Mouse (Mus musculus): ENCODE measurements around the gene Slc8a3. TPM values are rescaled to one million over a fixed set of nuclear protein-coding genes. Genes with fewer than 3 reads are reported as not detected.

Slc8a3 gene
- total RNA-seq, 2 experiments from 2014 or later: 23.4 to 24.2 TPM

DNA sequence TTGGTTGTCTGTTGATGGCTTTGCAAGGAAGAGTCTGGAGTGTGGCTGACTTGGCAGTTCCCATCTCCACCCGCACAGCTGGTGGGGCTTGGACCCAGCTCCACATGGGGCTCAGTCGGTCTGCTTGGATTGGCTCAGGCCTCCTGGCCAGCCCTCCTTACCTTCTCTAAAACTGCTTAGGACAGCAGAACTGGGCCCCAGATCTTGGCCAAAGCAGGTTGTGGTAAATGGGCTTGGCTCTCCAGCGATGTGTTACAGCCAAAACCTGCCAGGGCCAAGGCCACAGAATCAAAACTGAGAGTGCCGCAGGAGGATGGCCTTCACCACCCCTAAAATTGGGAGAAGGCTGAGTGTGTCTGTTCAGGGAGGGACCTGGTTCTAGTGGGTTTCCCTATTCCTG is 159.1 kb downstream of the Slc8a3 start:
- no peak overlapping the region for H3K27ac ChIP-seq
- DNase-seq (ENCODE audit: extremely low spot score in 1 of 2, low spot score in 2 of 2): no peak
- no peak overlapping the region for H3K4me3 ChIP-seq
- TF ChIP-seq CTCF (IDR thresholded peaks at IDR 0.05): no peak
- intact Hi-C loops (cut with DNase I): no loop called here

DNA sequence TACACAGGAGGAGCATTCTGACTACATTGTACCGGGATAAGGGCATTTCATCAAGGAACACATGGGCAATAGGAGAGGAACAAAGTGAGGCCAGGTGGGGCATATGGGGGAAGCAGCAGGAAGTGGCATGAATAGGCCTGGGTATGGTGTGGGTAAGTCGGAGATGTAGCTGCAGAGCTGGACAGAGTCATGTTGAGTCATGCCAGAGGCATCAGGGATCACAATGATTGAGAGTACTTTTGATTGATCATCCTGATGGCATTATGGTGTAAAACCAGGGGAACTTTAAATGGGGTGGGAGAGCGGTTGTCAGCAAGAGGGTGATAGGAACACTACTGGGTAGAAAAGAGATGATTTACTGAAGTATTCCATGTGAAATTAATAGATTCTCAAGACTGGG is 160.0 kb downstream of the Slc8a3 start:
- H3K4me3 ChIP-seq: no peak overlapping the region
- intact Hi-C loops (cut with DNase I): no loop called here
- no peak for TF ChIP-seq CTCF (IDR thresholded peaks at IDR 0.05)
- H3K27ac ChIP-seq: no peak overlapping the region
- DNase-seq (ENCODE audit: extremely low spot score in 1 of 2, low spot score in 2 of 2): no peak

DNA sequence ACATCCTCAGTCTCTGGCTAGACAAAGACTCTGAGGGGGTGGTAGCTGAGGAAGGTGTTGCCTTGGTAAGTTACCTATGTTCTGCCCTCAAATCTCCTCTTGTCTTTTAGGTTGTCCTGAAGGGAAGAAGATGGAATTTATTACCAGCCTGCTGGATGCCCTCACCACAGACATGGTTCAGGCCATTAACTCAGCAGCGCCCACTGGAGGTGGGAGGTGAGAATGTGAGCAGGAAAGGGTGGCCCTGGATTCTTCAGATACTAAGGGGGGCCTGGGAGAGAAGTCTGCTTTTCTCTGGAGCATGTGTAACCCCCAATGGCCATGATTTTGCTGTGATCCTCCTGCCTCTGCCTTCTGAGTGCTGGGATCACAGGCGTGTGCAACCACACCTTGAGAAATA is 162.9 kb downstream of the Slc8a3 start:
- intact Hi-C loops (cut with DNase I): no loop called here
- DNase-seq (ENCODE audit: extremely low spot score in 1 of 2, low spot score in 2 of 2): no peak

DNA sequence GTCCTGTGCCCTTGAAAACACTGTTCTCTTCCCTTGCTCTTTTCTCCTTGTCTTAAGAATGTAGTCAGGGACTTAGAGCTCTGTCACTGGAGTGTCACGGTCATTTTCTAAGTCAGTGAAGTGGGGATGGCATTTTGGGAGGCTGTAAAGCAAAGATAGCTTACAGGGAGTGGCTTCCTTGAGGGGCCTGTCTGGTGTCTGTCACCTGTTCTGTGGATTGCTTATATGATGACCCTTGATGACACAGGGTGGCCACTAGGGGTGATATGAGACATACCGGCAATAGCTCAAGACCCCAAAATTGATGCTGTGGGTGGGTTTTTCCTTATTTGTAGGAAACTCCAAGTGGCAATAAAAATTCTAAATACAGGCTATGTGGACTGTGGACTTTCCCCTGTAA is 164.5 kb downstream of the Slc8a3 start:
- TF ChIP-seq CTCF (IDR thresholded peaks at IDR 0.05): no peak; the same call in none of the 2 replicates
- intact Hi-C loops (cut with DNase I): no loop called here
- no peak for DNase-seq (ENCODE audit: extremely low spot score in 1 of 2, low spot score in 2 of 2)
- H3K4me3 ChIP-seq: no peak overlapping the region
- H3K27ac ChIP-seq: no peak overlapping the region

More for the DNA sequence above, 162.9 kb downstream of the Slc8a3 start:
- no peak overlapping the region for H3K27ac ChIP-seq
- no peak overlapping the region for H3K4me3 ChIP-seq
- peak; percentile 29; the same call in 1 of the 2 replicates for TF ChIP-seq CTCF (IDR thresholded peaks at IDR 0.05)

DNA sequence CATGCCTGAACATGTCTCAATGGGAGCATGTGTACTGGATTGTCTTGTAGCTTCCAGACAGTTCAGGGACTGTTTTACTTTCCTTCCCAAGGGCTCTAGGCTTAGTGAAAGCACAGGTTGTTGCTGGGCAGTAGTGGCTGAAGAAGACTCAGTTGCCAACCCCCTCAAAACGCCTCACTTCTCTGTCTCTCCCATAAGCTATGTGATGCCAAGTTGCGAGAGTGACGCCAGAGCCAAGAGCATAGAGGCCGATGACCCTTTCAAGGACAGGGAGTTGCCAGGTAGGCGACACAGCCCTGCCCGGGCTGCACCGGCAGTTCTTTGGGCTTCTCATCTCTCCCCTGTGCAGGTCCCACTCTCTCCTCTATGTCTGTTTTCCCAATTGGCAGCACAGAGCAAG is 164.9 kb downstream of the Slc8a3 start:
- no peak for DNase-seq (ENCODE audit: extremely low spot score in 1 of 2, low spot score in 2 of 2)
- intact Hi-C loops (cut with DNase I): no loop called here
- Histone ChIP-seq H3K4me3 (no peak overlapping the region), H3K27ac (no peak overlapping the region)
- TF ChIP-seq CTCF (IDR thresholded peaks at IDR 0.05): no peak

DNA sequence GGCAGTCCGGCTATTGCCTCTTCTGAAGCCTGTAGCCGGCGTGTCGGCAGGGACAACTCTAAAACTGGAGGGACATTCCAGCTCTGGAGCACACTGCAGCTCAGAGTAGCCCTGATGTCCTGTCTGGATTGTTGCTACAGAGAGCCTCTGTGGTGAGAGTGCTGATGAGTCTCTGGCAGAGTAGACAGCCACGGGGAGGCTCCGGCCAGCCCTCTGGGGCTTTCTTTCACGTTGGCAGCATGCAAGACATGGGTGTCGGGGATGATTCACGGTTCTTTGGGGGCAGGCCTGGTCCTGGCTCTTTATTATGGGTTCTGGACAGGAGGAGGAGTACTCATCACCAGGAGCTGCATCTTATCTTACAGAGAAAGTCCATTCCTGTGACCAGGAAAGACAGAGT is 165.8 kb downstream of the Slc8a3 start:
- intact Hi-C loops (cut with DNase I): no loop called here

DNA sequence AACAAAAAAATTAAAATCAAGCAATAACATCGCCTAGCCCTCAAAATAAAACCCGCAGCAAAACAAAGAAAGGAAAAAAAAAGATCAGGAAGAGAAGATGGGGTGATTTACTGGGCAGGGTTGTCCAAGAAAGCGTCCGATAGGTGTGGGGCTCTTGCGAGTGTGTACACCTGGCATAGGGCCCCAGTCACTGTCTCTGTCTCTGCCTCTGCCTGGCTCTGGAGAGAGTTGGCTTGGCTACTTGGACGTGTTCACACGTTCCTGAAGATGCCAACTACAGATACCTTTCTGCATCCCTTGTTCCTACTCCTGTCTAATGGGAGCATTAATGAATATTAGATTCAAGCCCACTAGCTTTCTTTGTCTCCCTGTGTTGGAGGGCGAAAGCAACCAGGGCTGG is 166.4 kb downstream of the Slc8a3 start:
- no peak overlapping the region for H3K27ac ChIP-seq
- no peak for TF ChIP-seq CTCF (IDR thresholded peaks at IDR 0.05)
- intact Hi-C loops (cut with DNase I): no loop called here
- no peak overlapping the region for H3K4me3 ChIP-seq
- no peak for DNase-seq (ENCODE audit: extremely low spot score in 1 of 2, low spot score in 2 of 2)

More for the DNA sequence above, 165.8 kb downstream of the Slc8a3 start:
- DNase-seq (ENCODE audit: extremely low spot score in 1 of 2, low spot score in 2 of 2): no peak
- Histone ChIP-seq H3K27ac (no peak overlapping the region), H3K4me3 (no peak overlapping the region)
- no peak for TF ChIP-seq CTCF (IDR thresholded peaks at IDR 0.05)

DNA sequence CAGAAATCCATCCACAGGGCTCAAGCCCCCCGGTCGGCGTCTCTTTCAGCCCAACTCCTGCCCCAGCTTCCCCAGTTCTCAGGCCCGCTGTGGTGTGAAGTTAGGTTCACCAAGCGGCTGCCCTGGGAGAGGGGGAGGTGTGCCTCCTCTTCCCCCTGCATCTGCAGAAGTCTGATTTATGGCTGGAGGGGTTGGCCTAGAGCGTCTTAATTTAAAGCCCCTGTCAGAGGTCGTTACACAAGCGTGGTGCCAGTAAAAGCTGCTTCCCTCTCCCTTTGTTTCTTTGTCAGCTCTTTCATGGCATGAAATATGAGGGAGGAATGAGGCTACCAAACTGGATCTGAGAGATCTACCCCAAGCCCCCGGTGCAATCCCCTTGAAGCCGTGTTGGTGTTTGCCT is 166.9 kb downstream of the Slc8a3 start:
- intact Hi-C loops (cut with DNase I): no loop called here
- H3K4me3 ChIP-seq: no peak overlapping the region
- DNase-seq (ENCODE audit: extremely low spot score in 1 of 2, low spot score in 2 of 2): no peak
- TF ChIP-seq CTCF (IDR thresholded peaks at IDR 0.05): no peak
- no peak overlapping the region for H3K27ac ChIP-seq

DNA sequence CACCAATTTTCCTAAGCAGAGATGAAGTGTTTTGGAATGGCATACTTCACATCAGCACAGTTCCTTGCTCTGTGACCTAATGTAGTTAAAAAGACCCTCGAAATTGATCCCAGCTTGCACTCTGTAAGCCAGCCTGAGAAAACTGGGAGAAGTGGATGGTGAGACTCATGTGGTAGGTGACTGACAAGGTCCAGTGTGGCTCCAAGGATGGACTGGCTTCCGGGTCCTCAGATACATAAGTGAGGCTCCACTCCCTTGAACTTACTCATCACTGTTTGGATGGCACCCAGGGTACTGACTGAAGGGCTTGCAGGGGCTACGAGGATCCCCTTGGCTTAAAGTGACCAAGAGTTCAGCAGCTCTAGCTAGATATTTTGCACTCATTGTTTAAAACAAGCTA is 169.4 kb downstream of the Slc8a3 start:
- no peak for TF ChIP-seq CTCF (IDR thresholded peaks at IDR 0.05)
- Histone ChIP-seq H3K4me3 (no peak overlapping the region), H3K27ac (no peak overlapping the region)
- intact Hi-C loops (cut with DNase I): no loop called here
- DNase-seq (ENCODE audit: extremely low spot score in 1 of 2, low spot score in 2 of 2): no peak

DNA sequence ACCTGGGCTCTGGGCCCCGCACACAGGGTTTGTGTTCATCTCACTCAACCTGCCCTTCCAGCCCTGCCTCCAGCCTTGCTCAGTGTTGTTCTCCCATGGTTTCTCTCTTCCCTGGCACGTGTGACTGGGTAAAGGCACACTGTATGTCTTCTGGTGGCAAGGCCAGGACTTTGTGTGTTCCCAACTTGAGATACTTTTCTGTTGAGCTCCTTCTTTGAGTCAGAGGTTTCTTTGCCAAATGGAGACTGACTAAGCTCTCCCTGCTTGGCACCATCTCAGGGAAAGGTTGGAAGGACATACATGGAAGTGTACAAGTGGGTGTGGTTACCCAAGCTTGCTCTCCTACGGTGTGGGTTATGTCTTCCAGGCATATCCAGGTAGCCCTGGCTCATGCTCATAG is 169.8 kb downstream of the Slc8a3 start:
- no peak for DNase-seq (ENCODE audit: extremely low spot score in 1 of 2, low spot score in 2 of 2)
- Histone ChIP-seq H3K4me3 (no peak overlapping the region), H3K27ac (no peak overlapping the region)
- no peak for TF ChIP-seq CTCF (IDR thresholded peaks at IDR 0.05)
- intact Hi-C loops (cut with DNase I): no loop called here

DNA sequence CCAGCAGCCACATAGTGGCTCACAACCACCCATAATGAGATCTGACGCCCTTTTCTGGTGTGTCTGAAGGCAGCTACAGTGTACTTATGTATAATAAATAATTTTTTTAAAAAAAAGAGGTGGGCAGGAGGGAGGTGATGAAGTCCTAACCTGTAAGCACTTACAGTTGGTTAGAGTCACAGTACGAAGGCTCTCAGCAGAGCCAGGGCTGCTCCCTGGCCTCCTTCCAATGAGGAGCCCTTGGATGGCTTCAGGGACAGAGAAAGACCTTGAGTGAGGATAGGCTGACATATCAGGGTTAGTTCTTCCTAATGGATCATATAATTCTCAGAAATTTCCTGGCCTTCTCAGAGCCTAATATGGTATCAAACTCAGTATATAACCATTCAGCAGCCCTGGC is 171.7 kb downstream of the Slc8a3 start:
- Histone ChIP-seq H3K4me3 (no peak overlapping the region), H3K27ac (no peak overlapping the region)
- intact Hi-C loops (cut with DNase I): no loop called here
- no peak for DNase-seq (ENCODE audit: extremely low spot score in 1 of 2, low spot score in 2 of 2)
- TF ChIP-seq CTCF (IDR thresholded peaks at IDR 0.05): no peak

DNA sequence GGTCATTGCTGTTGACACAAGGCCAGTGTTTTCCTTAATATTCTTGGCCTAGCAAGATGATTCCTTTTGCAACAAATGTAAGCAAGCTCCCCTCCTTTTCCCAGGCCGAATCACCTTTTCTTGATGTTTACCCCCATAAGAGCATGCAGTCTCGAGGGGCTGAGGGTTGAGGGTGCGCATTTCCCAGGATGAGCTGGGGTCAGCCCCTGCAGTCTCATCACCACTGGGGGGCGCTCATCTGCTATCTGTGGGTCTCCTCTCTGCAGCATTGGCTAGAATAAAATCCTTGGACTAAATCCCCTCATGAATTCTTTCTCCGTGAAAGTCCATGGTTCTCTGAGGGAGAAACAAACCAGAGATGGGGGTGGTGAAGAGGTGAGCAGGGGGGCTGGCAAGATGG is 172.1 kb downstream of the Slc8a3 start:
- TF ChIP-seq CTCF (IDR thresholded peaks at IDR 0.05): peak; percentile 47
- H3K4me3 ChIP-seq: no peak overlapping the region
- no peak overlapping the region for H3K27ac ChIP-seq
- intact Hi-C loops (cut with DNase I): no loop called here
- peak; percentile 29 to 33 for DNase-seq (ENCODE audit: extremely low spot score in 1 of 2, low spot score in 2 of 2)

DNA sequence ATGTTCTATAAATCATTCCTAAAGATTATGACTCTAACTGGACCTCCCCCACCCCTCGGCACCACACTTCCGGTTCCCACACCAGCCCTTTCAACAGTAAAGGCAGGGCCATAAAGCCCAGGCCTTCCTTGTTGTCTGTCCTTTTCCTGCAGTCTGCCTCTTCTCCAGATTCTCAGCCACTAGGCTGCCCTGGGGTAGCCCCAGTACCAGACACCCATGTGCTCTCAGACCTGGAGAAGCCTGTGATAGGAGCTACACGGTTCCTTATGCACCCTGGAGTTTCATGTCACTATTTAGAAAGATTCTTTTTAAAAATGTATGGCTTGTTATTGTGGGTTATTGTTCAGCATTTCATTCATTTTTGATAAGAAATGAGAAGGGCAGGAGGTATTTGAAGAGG is 172.6 kb downstream of the Slc8a3 start:
- Histone ChIP-seq H3K27ac (no peak overlapping the region), H3K4me3 (no peak overlapping the region)
- intact Hi-C loops (cut with DNase I): no loop called here
- TF ChIP-seq CTCF (IDR thresholded peaks at IDR 0.05): no peak
- no peak for DNase-seq (ENCODE audit: extremely low spot score in 1 of 2, low spot score in 2 of 2)

DNA sequence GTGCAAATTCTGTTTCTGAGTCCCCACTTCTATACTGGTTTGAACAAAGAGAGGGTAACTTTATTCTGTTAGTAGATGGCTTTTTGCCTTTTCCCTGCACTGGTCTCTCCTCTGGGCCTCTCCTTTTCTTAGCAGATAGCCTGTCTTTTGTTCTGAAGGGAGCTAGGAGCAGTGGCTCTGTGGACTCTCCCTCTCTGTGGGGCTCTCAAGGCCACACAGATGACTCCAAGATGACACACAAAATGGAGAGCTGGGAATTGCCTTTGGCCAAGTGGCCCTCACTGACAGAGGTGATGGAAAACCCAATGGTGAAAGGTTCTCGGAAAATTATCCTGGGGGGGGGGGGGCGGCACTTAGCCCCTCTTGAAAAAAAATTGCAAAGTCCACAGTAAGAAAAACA is 173.0 kb downstream of the Slc8a3 start:
- no peak overlapping the region for H3K4me3 ChIP-seq
- no peak for DNase-seq (ENCODE audit: extremely low spot score in 1 of 2, low spot score in 2 of 2)
- TF ChIP-seq CTCF (IDR thresholded peaks at IDR 0.05): no peak
- H3K27ac ChIP-seq: no peak overlapping the region
- intact Hi-C loops (cut with DNase I): no loop called here
